Mouse (Mus musculus) small intestine, adult 2 months (tissue): Measurements from ENCODE around the gene Tubgcp2.

Experiments used
- CTCF ChIP-seq: fragments of 200-500 bp; IDR thresholded peaks from 2 replicates; pipeline ENCODE4 v1.5.1; 2012; ENCODE audit warnings: low read depth, mild to moderate bottlenecking, control low read depth, inconsistent platforms, low read length, moderate library complexity, mixed read lengths; ENCODE audit not compliant: insufficient replicate concordance, insufficient read length; ENCODE audit errors: extremely low read depth
- POLR2A ChIP-seq: fragments of 200-500 bp; IDR thresholded peaks from 2 replicates; pipeline ENCODE4 v1.6.1; 2012; ENCODE audit warnings: low read depth, mild to moderate bottlenecking, control low read depth, inconsistent platforms, low read length, moderate library complexity

- no peak for TF ChIP-seq POLR2A
- no peak for TF ChIP-seq CTCF
These were observed 57.3 kb downstream of the Tubgcp2 start for GRCm38 (mm10) chr7:139979011-139979719.
